Mouse (Mus musculus) thymus, postnatal 0 days (tissue): Measurements from ENCODE around the gene Slit3. TPM values are rescaled to one million over a fixed set of nuclear protein-coding genes. Genes with fewer than 3 reads are reported as not detected.
A peak's percentile ranks its signal among the peaks of the same experiment; 100 is the strongest.

Source experiments
- DNase-seq: peaks from one replicate; pipeline ENCODE4 v3.0.0-alpha.2; 2015; ENCODE audit warnings: low spot score
- polyA plus RNA-seq: library from polyadenylated mRNA; unstranded; fragments of >200 nt; fragmentation: Nextera tagmentation; extraction: Ambion mirVana; gene quantifications from 2 replicates; pipeline ENCODE4 v1.2.1, GENCODE M21; 2015

Slit3 gene
- polyA plus RNA-seq, 1 experiment from 2014 or later = 2.1 TPM

DNA sequence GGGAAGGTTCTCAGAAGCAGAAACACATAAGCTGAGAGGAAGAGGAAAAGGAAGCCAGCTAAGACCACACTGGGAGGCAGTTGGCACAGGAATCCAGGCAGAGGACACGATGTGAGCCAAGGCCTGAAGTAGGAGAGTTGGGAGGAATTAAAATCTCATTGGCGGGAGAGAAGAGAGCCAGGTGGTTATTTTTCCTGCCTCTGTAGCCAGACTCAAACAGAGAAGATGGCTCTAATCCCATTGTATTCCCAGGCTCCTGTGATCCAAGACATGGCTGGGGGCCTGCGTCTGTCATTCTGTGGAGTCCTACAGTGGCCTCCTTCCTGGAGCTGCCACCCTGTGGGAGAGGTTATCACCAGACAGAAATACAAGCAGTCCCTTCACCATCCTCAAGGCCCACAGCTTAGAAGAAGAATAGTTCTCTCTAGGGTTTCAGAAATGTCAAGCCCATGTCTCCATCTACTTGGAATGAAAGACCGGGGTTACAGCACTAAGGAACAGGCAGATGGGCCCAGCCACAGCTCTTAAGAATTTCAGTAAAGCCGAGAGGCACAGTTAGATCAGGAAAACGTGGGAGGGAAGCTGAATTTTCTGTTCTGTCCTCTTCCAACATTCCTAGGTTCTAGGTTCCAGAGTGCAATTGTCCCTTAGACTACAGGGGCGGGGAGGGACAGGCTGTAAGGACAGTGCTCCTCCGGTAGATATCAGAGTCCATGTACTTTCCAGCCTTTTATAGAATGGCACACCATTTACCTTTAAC lies 183.4 kb downstream of the Slit3 start:
- no peak for DNase-seq

DNA sequence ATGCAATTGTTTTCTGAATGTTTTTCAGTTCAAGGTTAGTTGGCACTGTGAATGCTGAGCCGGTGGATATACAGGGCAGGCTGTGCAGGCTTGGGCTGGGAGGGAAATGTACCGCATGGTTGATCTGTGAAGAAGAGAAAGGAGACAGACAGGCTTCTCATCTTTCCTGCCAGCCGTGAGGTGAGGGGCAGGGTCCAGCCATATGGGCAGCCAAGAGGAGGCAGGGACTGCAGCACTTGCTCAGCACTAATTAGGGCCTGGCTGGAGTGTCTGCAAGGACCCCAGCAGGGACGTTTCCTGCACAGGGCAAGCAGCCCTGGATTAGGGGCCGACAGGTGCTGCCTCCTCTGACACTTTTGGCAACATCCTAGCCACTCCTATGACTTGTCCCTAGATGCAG lies 184.1 kb downstream of the Slit3 start:
- DNase-seq = no peak

DNA sequence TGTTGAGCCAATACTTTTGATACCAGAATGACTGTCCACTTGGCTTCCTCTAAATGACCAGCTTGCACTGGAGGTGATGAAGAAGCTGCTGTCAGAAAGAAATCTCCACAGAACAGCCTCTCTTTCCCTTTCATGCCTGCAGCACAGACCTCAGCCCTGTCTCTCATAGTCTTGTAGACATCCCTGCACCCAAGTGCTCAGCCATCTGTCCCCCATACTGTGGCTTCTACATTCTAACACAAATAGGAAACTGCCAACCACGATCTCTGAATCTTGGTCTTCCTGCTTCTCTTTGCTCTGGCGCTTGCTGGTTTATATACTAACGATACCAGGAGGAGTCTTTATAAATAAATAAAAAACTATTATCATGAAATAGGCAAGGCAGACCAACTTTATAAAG lies 184.9 kb downstream of the Slit3 start:
- DNase-seq = peak; percentile 40

DNA sequence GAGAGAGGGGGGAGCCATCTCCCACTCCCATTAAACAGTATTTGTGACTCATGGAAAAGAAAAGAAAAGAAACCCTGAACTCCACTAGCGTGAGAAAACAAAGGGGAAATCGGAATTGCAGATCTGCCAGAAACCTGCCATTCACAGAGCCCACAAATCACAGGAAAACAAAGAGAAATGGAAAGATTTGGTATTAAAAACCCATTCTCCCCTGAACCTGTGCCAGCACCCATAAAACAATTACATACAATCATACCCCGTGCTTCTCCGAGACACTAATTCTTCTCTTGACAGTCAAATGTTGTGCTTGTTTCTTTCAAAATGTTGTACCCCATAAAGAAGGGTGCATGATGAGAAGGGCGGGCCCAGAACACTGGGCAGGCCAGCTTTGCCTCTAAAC lies 185.9 kb downstream of the Slit3 start:
- DNase-seq = no peak

DNA sequence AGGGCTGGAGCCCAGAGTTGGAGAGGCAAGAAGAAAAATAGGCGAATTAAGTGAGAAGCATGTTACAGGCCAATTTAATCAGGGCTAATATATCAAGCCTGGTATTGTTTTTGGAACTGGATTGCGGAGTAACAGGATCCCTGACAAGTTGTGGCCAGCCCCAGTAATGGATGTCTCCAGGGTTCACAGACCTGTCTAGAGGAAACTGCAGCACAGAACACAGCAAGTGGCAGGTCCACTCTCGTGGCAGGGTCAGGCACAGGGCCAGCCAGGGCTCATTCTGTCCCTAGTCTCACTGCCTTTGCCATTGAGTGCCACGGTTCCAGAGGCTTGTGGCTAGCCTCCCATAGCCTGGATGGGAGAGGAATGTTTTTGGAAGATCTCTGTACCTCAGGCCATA lies 187.0 kb downstream of the Slit3 start:
- DNase-seq = no peak

DNA sequence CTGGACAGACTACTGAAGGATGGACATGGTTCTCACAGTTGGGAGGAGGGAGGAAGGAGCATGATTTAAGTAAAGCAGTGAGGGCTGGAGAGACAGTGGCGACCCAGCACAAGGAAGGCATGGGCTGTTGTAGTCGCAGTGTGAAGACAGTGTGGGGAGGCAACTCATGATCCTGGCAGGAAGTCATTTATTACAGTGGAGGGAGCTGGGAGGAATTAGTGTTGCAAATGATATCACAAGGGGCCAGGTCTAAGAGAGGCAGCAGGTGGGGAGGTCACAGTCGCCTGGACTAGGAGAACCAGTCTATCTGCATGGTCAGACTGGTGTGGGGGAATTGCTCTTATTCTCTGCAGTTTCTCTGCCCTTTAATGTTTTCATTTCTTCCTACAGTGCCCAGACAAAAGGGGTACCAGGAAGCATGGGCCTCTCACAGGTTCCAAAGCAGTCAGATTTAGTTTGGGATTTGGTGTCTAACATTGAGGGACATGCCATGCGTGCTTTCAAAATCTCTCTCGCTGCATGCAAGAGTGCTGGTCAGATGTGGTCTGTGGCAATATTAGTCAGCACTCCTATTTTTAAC lies 194.5 kb downstream of the Slit3 start:
- no peak for DNase-seq

DNA sequence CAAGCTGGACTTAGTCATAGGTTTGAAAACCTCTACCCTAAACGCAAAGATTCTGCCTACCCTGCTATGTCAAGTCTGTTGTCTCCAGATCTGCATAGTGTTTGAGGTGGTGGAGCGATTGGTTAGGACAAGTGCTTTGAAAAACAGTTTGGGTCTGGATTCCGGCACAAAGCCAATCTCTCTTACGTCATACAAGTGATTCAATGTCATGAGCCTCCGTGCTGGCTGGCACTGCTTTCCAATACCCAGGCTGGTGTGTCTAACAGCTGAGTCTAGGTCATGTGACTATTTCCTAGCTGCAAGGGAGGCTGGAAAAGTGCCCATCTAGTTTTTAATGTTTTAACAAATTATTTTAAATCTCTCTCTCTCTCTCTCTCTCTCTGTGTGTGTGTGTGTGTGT lies 196.2 kb downstream of the Slit3 start:
- no peak for DNase-seq

DNA sequence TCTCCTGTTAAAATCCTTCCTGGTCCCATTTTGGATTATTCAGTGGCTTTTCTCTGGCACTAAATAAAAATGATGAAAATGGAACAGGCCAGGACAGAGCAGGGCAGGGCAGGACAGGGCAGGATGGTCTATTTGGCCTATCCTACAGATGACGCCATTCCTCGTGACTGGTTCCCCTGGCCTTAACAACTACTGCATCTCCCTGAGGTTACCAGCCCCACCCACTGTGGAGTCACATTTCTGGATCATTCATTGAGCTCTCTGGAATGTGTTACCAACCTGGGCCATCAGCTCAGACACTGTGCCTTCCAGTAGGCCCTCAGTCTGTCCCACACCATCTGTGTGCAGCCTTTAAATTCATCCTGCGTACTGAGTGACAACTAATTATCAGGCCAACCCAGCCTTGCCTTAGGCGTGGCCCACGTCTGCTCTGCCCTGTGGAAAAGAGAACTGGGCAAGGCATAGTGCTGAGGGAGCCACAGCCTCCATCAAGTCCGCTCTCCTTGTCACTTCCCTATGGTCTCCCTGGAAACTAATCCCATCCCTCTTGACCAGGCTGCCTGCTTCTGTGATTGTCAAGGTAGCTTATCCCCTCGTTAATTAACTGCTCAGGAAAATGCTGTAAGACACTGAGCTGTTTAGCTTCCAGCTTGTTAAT lies 196.9 kb downstream of the Slit3 start:
- DNase-seq = no peak

DNA sequence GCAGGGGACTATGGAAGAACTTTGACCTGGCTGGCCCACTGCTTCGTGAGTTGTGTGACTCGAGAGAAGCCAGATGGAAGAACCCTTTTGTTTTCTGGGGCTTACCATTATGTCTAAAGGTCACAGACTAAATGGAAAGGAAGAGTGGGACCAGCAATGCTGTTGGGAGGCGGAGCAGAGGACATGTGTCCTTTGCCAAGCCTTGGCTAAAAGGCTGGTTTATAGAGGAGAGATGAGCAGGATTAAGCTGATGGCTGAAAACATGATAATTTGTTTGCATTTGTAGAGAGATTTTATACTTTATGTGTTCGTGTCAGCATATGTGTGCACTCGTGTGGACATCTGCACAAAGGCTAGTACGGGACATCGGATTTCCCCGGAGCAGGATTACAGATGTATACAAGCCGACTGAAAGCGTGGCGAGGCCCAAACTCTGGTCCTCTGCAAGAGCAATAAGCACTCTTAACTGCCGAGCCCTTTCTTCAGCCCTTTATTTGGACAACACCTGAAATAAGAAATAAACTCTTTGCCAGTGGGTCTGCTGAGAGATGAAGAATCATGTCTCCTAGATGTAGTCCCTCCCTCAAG lies 197.5 kb downstream of the Slit3 start:
- DNase-seq = no peak

DNA sequence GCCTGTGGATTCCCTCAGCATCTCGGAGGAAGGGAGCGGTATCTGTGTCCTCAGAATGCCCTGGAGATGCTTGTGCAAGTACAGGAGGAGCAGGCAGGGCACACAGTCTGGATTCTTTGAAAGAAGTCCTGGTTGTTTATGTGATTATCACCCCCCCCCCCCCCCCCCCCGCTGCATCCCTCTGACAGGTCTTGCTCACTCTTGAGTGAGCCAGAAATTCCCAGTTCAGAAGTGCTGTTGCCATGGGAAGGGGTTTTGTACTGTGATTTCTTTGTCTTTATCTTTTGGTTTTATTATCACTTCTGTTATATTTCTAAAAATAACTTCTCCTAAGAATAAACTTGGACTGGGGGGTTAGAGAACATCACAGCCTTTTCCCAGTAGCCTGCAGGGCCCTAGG lies 199.5 kb downstream of the Slit3 start:
- no peak for DNase-seq

DNA sequence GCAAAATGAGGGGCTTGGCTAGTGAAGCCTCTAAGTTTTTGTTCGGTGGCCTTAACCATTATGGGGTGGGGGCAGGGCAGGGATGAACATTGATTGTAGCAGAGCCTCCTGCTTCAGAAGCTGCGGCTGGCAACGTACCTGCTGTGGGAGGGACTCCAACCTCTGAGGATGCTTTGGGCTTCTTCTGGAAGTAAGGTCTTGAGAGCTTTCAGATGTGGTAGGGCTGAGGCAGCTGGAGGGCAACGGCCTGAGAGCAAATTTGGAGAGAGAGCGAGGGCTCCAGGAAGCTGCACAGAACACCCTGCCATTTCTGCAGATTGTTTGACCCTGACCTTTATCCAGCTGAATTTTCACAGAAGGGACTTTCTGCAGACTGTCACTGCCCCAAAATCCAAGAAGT lies 203.4 kb downstream of the Slit3 start:
- DNase-seq = peak; percentile 65

DNA sequence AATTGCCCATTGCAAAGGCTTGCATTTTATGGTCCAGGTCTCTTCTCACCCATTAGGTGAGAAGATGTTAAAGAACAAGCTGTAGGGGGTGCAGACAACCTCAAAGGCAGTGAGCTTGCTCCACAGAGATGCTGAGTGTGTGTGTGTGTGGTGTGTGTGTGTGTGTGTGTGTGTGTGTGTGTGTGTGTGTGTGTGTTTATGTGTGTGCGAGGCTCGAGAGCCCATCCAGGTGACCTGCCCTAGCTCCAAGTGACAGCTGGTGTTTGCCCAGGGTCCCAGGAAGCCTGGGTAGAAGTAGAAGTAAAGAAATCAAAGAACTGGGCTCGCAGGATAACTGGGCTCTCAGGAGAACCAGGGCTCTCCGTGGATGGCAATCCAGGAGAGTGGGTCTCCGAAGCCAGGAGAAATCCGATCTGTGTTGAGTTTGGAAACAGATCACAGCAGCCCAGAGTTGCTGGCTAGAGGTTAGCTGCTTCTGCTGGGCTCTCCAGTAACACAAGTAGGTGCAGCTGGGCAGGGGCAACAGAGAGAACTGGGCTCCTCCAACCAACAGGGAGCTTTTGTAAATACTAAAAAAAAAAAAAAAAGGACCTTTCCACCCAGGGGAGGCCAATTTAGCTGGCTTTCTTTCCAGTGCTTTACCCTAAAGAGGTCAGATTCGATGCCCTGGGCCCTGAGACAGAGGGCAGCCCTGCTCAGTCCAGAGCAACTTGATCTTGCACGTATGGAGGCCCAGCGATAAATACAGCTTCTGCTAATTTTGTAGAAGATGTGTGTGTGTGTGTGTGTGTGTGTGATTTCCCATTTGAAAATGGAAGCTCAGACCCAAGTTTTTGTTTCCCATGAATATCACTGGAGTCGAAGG lies 204.3 kb downstream of the Slit3 start:
- peak; percentile 16 for DNase-seq

DNA sequence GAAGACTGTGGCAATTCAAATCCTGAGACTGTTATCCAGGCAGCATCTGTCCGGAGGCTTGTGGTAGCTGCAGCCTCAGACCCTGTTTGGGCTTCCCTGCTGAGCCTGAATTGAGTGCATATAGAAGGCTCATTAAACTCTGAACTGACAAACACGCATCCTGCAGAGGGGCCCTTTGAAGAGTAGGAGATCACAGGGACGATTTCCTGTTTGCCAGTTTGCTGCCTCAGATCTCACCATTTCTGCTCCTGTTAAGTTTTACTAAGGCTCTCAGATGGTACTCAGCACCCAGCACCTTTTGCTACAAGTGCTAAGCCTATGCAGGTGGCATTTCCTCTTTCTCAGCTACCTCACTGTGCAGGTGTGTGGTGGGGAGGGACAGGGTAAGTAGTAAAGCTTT lies 205.3 kb downstream of the Slit3 start:
- DNase-seq = peak; percentile 86

DNA sequence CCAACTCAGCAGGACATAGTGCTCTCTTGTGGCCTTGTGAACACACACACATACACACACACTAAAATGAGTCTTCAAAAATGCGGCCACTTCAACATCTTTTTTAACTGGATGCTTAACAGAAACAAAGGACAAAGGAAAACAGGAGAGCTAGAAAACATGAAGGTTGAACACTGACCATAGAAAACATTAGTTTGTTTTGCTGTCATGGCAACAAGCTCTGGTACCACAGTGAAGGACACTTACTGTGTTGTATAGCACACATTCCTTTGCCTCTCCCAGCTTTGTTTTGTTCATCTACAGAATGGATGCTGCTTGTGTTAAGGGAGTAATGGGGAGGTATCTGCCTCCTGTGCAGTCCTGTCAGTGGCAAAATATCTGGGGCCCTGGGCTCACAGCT lies 206.9 kb downstream of the Slit3 start:
- peak; percentile 14 for DNase-seq

DNA sequence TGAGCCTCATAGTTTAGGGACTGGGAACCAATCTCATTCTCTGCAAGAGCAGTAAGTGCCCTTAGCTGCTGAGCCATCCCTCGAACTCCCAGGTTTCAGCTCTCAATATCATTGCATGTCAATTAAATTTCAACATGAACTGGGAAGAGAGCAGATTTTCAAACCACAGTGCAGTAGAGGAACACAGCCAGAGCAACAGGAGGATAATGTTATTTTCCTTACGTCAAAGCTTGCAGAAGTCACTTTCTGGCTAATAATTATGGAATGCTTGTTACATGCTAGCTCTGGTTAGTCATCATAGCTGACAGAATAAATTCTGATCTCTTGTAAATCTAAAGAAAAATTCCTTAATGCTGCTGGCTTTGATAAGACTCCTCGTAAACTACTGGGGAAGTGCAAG lies 210.5 kb downstream of the Slit3 start:
- no peak for DNase-seq

DNA sequence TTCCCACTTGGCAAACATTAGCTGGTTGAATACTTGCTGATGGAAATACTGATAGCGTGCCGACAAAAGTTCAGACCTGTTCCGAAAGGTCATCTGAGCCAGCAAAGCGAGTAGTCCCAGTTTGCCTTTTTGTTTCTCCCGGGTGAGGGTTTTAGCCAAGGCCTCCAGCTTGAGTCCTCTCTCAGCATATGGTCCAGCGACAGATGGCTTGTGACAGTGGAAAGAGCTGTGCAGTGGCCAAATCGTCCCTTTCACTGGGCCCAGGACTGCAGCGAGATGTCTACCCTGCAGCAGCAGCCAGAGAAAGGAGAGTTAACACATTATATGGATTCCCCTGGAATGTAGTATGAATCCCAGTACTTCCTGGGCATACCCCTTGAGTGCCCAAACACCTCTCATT lies 215.5 kb downstream of the Slit3 start:
- DNase-seq = no peak

DNA sequence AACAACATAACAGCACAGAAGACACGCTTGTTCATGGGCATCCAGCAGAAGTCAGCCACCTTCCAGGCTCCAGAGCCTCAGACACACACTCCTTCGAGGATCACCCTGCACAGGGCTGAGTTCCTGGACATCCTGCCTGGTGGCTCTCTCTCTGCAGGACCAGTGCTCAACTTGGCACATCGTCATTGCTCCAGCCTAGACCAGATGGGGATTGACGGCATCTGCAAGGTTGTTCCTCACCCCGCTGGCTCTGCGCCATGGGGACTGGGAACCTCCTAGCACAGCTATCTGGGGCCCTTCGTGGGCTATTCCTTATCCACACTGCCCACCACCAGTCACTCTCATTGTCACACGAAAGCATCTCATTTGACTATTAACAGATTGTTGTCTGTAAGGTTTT lies 216.5 kb downstream of the Slit3 start:
- DNase-seq = no peak

DNA sequence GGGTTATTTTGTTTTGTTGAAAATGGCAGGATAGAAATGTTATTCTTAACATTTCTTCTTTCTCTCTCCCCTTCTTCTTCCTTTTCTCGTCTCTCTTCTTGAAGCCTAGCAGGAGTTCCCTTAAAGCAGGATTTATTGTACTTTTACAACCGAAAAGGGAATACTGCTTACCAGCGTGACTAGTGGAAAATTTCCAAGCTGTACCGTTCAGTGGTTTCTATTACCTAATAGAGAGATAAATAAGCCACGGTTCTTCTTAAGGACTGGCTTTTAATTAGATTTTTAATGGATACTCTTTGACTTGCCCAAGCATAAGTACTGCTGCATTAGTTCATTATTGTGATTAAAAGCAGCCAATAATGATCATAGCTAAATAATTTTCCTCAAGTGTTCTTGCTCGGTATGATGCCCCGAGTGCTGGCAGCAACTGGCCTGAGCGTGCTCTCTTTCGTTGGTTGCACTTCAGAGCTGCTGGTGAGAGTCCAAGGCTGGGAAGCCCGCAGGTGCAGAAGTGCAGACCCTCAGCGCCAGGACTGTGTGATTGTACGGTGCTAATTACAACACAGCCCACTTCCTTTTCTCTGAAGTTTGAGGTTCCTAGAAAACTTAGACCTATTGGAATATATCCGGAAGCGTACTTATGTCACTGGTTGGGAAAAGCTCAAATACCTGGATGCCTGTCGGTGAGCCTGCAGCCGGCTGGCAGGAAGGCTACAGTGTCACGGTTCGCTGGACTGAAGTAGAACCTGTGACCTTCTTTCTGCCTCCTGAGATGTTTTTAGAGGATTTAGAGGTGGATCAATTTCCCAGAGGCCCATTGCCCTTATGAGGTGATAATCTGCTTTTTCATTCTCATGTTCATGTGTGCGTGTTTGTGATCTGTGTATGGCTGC lies 217.1 kb downstream of the Slit3 start:
- no peak for DNase-seq

DNA sequence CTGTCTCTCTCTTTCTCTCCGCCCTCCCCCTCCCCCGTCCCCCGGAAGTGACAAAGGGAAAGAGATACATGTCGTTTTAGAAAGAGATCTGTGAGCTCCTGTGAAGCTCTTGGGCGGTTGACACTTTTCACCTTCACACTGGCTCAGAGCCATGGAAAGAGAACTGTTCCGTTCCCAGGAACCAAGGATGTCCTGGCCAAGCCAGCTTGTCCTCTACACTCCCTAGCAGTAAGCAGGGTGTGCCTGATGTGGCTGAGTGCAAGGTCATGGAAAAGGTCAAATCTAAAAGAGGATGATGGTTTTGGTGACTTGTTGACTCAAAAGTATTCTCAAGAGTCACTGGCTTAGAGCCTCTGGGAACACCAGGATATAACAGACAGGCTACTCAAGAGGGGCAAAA lies 219.7 kb downstream of the Slit3 start:
- no peak for DNase-seq

DNA sequence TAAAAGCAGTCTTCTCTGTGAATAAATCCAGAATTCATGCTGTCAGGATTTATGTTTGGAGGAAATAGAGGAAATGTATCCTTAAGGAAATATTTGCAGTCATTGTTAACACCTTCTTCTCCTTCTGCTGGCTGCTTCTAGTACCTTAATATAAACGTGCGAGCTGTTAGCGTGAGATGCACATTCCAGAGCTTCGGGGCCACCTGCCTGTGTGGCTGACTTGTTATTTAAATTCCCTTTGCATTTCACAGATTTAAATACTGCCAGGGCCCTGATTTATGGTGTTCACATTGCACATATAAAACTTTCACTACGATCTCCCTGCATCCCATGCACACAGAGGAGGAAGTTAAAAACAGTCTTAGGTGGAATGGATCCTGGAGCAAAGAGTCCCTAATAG lies 221.5 kb downstream of the Slit3 start:
- no peak for DNase-seq
